Mouse (Mus musculus) kidney, embryonic 16.5 days (tissue): ENCODE measurements around the gene Wars. TPM values are rescaled to one million over a fixed set of nuclear protein-coding genes. Genes with fewer than 3 reads are reported as not detected.

Experiments
- ATAC-seq: fragments of 200-750 bp; cut with Nextera tagmentation; 2 replicates; pipeline ENCODE4 v1.8.0; 2017; ENCODE audit warnings: moderate TSS enrichment; ENCODE audit not compliant: low FRiP score, low TSS enrichment
- H3K27ac ChIP-seq: fragments of 300-500 bp; sonication (generic); 2 replicates; pipeline ENCODE4 v1.5.1; 2014; ENCODE audit warnings: low read length
- H3K27me3 ChIP-seq: fragments of 300-500 bp; sonication (generic); 2 replicates; pipeline ENCODE4 v1.6.1; 2014; ENCODE audit warnings: low read length, control low read depth, mixed read lengths; ENCODE audit not compliant: insufficient read depth
- H3K36me3 ChIP-seq: fragments of 300-500 bp; sonication (generic); 2 replicates; pipeline ENCODE4 v1.6.1; 2014; ENCODE audit warnings: low read length, control low read depth, mixed read lengths; ENCODE audit not compliant: insufficient read depth
- H3K4me1 ChIP-seq: fragments of 300-500 bp; sonication (generic); 2 replicates; pipeline ENCODE4 v1.6.1; 2014; ENCODE audit warnings: low read length, control low read depth, mixed read lengths; ENCODE audit not compliant: insufficient read depth
- H3K4me2 ChIP-seq: fragments of 300-500 bp; sonication (generic); replicated peaks from 2 replicates; pipeline ENCODE4 v1.6.1; 2014; ENCODE audit warnings: low read depth, low read length
- H3K4me3 ChIP-seq: fragments of 300-500 bp; sonication (generic); 2 replicates; pipeline ENCODE4 v1.5.1; 2014; ENCODE audit warnings: mild to moderate bottlenecking, low read length
- H3K9ac ChIP-seq: fragments of 300-500 bp; sonication (generic); replicated peaks from 2 replicates; pipeline ENCODE4 v1.6.1; 2014; ENCODE audit warnings: low read length
- H3K9me3 ChIP-seq: fragments of 300-500 bp; sonication (generic); 2 replicates; pipeline ENCODE4 v1.6.1; 2016; ENCODE audit warnings: low read length, control low read depth
- WGBS: fragments of 180-500 bp; shearing (Covaris S2); extraction: QIAGEN DNeasy Blood & Tissue Kit; methylation state at CpG from one replicate; pipeline ENCODE4 v1.1.7; 2014; 5-methylcytosine and 5-hydroxymethylcytosine counted together
- polyA plus RNA-seq: library from polyadenylated mRNA; unstranded; fragments of >200 nt; fragmentation: Nextera tagmentation; extraction: Ambion mirVana; gene quantifications from 2 replicates; pipeline ENCODE4 v1.2.1, GENCODE M21; 2015

The Wars gene
- polyA plus RNA-seq, 1 experiment from 2014 or later: 94.6 TPM

- Histone ChIP-seq H3K9ac (no peak overlapping the region), H3K36me3 (no peaks in the 10 kb centered on the region), H3K4me1 (peaks cover 25% of the 10 kb centered on the region), H3K4me3 (no peak overlapping the region), H3K9me3 (no peaks in the 10 kb centered on the region), H3K4me2 (no peak overlapping the region), H3K27me3 (no peaks in the 10 kb centered on the region), H3K27ac (peak overlapping the region; percentile 37)
- 48% methylated on average over 7 of the region's 7 CpGs for WGBS
- peak; percentile 54 for ATAC-seq
Observed at GRCm38 (mm10) chr12:108931341-108932053, 37.5 kb upstream of the Wars start.

DNA sequence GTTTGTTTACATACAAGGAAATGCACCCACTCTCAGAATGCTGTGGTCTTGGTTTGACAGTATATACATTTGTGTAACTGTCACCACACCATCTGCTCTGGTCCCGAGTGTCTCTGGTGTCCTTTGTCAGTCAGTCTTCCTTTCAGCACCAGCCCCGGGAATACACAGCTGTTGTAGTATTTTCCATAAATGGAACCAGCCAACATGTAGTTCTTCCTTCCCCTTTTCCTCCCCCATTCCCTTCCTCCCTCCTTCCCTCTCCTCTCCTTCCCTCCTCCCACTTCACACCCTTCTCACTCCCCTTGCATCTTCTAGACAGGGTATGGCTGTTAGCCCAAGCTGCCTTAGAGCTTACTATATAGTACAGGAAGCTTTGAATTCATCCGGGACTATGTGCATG, 35.5 kb upstream of the Wars start:
- ATAC-seq: no peak
- Histone ChIP-seq H3K9me3 (no peaks in the 10 kb centered on the region), H3K4me2 (no peak overlapping the region), H3K36me3 (no peaks in the 10 kb centered on the region), H3K27me3 (no peaks in the 10 kb centered on the region), H3K9ac (no peak overlapping the region), H3K27ac (no peak overlapping the region), H3K4me1 (peaks cover 29% of the 10 kb centered on the region), H3K4me3 (no peak overlapping the region)
- 75% methylated on average over 3 of the region's 3 CpGs for WGBS

GRCm38 (mm10) chr12:108928249-108928648, 34.3 kb upstream of the Wars start:
- ATAC-seq: no peak
- no peak overlapping the region for H3K4me3 ChIP-seq
- H3K4me1 ChIP-seq: peaks cover 29% of the 10 kb centered on the region
- no peak overlapping the region for H3K4me2 ChIP-seq
- no peaks in the 10 kb centered on the region for H3K9me3 ChIP-seq
- no peak overlapping the region for H3K27ac ChIP-seq
- WGBS: 69% methylated on average over 2 of the region's 2 CpGs
- H3K27me3 ChIP-seq: no peaks in the 10 kb centered on the region
- H3K9ac ChIP-seq: no peak overlapping the region
- no peaks in the 10 kb centered on the region for H3K36me3 ChIP-seq

DNA sequence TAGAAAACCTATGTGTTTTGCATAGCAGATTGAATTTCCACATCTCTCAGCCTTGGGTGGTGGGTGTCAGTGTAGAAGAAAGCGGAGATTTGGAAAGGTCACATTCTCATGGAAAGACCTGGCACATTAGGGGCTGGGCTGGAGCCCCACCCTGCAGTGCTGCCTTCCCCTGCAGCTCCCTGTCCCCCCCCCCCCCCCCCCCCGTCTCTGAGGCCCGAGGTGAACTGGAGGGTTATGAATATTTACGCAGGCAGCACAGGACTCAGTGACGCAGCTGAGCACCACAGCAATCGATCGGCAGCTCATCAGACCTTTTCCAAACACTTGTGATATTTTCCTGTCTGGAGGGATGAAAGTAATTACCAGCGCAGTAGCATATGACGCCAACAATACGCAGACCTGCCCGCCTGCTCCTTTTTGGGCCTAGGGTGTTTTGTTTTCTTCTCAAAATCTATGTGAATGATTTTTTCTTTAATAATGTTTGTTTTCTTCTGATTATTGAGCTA, 32.7 kb upstream of the Wars start:
- Histone ChIP-seq H3K4me3 (no peak overlapping the region), H3K9ac (no peak overlapping the region), H3K4me1 (peaks cover 22% of the 10 kb centered on the region), H3K9me3 (no peaks in the 10 kb centered on the region), H3K27me3 (no peaks in the 10 kb centered on the region), H3K36me3 (no peaks in the 10 kb centered on the region), H3K4me2 (no peak overlapping the region), H3K27ac (no peak overlapping the region)
- no peak for ATAC-seq
- WGBS: 73% methylated on average over 9 of the region's 11 CpGs

GRCm38 (mm10) chr12:108918753-108919152, 24.8 kb upstream of the Wars start:
- H3K27ac ChIP-seq: no peak overlapping the region
- no peak overlapping the region for H3K4me3 ChIP-seq
- peaks cover 30% of the 10 kb centered on the region for H3K4me1 ChIP-seq
- WGBS: 61% methylated on average over 4 of the region's 4 CpGs
- H3K36me3 ChIP-seq: no peaks in the 10 kb centered on the region
- H3K4me2 ChIP-seq: no peak overlapping the region
- no peak for ATAC-seq
- no peaks in the 10 kb centered on the region for H3K27me3 ChIP-seq
- H3K9ac ChIP-seq: no peak overlapping the region
- H3K9me3 ChIP-seq: no peaks in the 10 kb centered on the region

- Histone ChIP-seq H3K4me2 (no peak overlapping the region), H3K4me3 (no peak overlapping the region), H3K36me3 (no peaks in the 10 kb centered on the region), H3K9ac (no peak overlapping the region), H3K4me1 (peaks cover 39% of the 10 kb centered on the region), H3K27ac (no peak overlapping the region), H3K9me3 (no peaks in the 10 kb centered on the region), H3K27me3 (no peaks in the 10 kb centered on the region)
- 54% methylated on average over 9 of the region's 9 CpGs for WGBS
- no peak for ATAC-seq
Observed at GRCm38 (mm10) chr12:108917509-108917908, 23.5 kb upstream of the Wars start.

GRCm38 (mm10) chr12:108916447-108917042, 22.6 kb upstream of the Wars start:
- H3K27me3 ChIP-seq: no peaks in the 10 kb centered on the region
- 0 out of 2 replicates have a peak, but pooled peaks have one; percentile 29 for ATAC-seq
- H3K36me3 ChIP-seq: no peaks in the 10 kb centered on the region
- WGBS: 87% methylated on average over 7 of the region's 7 CpGs
- no peak overlapping the region for H3K27ac ChIP-seq
- no peak overlapping the region for H3K4me3 ChIP-seq
- H3K4me1 ChIP-seq: peaks cover 39% of the 10 kb centered on the region
- H3K4me2 ChIP-seq: no peak overlapping the region
- H3K9me3 ChIP-seq: no peaks in the 10 kb centered on the region
- no peak overlapping the region for H3K9ac ChIP-seq

DNA sequence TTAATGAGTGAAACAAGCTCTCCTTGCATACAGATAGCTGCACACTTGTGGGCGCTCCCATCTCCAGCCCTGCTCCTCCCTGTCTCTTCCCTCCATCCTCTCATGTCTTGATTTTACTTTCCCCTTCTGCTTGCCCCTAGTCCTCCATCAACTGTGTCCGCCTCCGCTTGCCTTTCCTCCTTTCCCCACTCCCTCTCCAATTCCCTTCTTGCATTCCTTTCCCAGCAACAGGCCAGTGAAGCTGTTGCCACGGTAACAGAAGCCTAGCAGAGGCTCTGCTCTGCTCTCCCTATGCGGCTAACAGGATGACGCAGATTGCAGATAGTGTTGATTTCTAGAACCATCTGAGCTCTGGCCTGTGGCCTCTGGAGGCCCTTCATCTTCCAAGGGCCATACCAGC, 21.9 kb upstream of the Wars start:
- peak; percentile 81 for ATAC-seq
- H3K9me3 ChIP-seq: no peaks in the 10 kb centered on the region
- H3K9ac ChIP-seq: no peak overlapping the region
- H3K4me3 ChIP-seq: no peak overlapping the region
- H3K27me3 ChIP-seq: no peaks in the 10 kb centered on the region
- no peak overlapping the region for H3K27ac ChIP-seq
- WGBS: 19% methylated on average over 6 of the region's 6 CpGs
- peaks cover 39% of the 10 kb centered on the region for H3K4me1 ChIP-seq
- H3K4me2 ChIP-seq: no peak overlapping the region
- no peaks in the 10 kb centered on the region for H3K36me3 ChIP-seq

GRCm38 (mm10) chr12:108914709-108915340, 20.9 kb upstream of the Wars start:
- Histone ChIP-seq H3K4me3 (no peak overlapping the region), H3K36me3 (no peaks in the 10 kb centered on the region), H3K27me3 (no peaks in the 10 kb centered on the region), H3K4me2 (no peak overlapping the region), H3K9me3 (no peaks in the 10 kb centered on the region), H3K4me1 (peaks cover 39% of the 10 kb centered on the region), H3K9ac (no peak overlapping the region), H3K27ac (0 out of 2 replicates have a peak overlapping the region, but pooled peaks have one; percentile 0)
- 0 out of 2 replicates have a peak, but pooled peaks have one; percentile 41 for ATAC-seq
- 7% methylated on average over 12 of the region's 12 CpGs for WGBS

DNA sequence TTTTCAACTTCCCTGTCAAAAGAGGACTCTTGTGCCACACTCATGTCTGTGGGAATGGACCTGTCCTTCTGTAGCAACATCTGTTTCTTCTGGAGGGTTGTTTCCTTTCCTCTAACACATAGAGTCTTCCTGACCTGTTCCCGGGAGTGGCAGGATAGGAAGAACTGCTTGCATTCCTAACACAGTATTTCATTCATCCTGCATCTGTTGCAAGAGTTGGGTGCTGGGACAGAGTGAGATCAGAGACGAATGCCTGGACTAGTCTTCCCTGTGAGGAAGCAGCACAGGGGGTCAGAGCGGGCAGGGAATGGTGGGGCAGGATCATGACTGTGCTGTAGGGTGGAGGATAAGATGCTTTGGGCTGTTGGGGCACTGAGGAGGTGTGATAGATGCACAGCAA, 20.2 kb upstream of the Wars start:
- H3K4me2 ChIP-seq: no peak overlapping the region
- no peak overlapping the region for H3K4me3 ChIP-seq
- H3K9me3 ChIP-seq: no peaks in the 10 kb centered on the region
- no peak overlapping the region for H3K27ac ChIP-seq
- 42% methylated on average over 3 of the region's 3 CpGs for WGBS
- peaks cover 40% of the 10 kb centered on the region for H3K4me1 ChIP-seq
- H3K27me3 ChIP-seq: no peaks in the 10 kb centered on the region
- H3K36me3 ChIP-seq: no peaks in the 10 kb centered on the region
- no peak overlapping the region for H3K9ac ChIP-seq
- ATAC-seq: 0 out of 2 replicates have a peak, but pooled peaks have one; percentile 3
